Mouse (Mus musculus) hindbrain, postnatal 0 days (tissue): ENCODE data around the gene Cmah. TPM values are rescaled to one million over a fixed set of nuclear protein-coding genes. Genes with fewer than 3 reads are reported as not detected.

Experiments used
- ATAC-seq: fragments of 200-750 bp; cut with Nextera tagmentation; 2 replicates; pipeline ENCODE4 v1.8.0; 2017; ENCODE audit warnings: mild to moderate bottlenecking, moderate TSS enrichment, moderate library complexity
- DNase-seq: peaks from one replicate; pipeline ENCODE4 v3.0.0-alpha.2; 2015; ENCODE audit warnings: low spot score
- H3K27ac ChIP-seq: fragments of 300-500 bp; sonication (generic); 2 replicates; pipeline ENCODE4 v1.5.1; 2014; ENCODE audit warnings: mild to moderate bottlenecking
- H3K27me3 ChIP-seq: fragments of 300-500 bp; sonication (generic); 2 replicates; pipeline ENCODE4 v1.6.1; 2014; ENCODE audit warnings: low read length, mixed read lengths; ENCODE audit not compliant: insufficient read depth
- H3K36me3 ChIP-seq: fragments of 300-500 bp; sonication (generic); 2 replicates; pipeline ENCODE4 v1.6.1; 2014; ENCODE audit warnings: low read length, mixed read lengths; ENCODE audit not compliant: insufficient read depth
- H3K4me1 ChIP-seq: fragments of 300-500 bp; sonication (generic); 2 replicates; pipeline ENCODE4 v1.6.1; 2014; ENCODE audit warnings: antibody characterized with exemption, low read length, mixed read lengths; ENCODE audit not compliant: insufficient read depth
- H3K4me2 ChIP-seq: fragments of 300-500 bp; sonication (generic); 2 replicates; pipeline ENCODE4 v1.6.1; 2014; ENCODE audit warnings: low read depth, mild to moderate bottlenecking, low read length, moderate library complexity, mixed read lengths
- H3K4me3 ChIP-seq: fragments of 300-500 bp; sonication (generic); 2 replicates; pipeline ENCODE4 v1.5.1; 2014; ENCODE audit warnings: low read length
- H3K9ac ChIP-seq: fragments of 300-500 bp; sonication (generic); replicated peaks from 2 replicates; pipeline ENCODE4 v1.6.1; 2014; ENCODE audit warnings: mild to moderate bottlenecking, low read length, moderate library complexity, mixed read lengths
- H3K9me3 ChIP-seq: fragments of 300-500 bp; sonication (generic); 2 replicates; pipeline ENCODE4 v1.6.1; 2016; ENCODE audit warnings: low read length, mixed read lengths
- CTCF ChIP-seq: IDR thresholded peaks from 2 replicates; pipeline ENCODE4 v1.5.1; 2016; ENCODE audit warnings: antibody characterized with exemption, control low read depth, low read depth
- WGBS: fragments of 180-500 bp; shearing (Covaris S2); extraction: QIAGEN DNeasy Blood & Tissue Kit; methylation state at CpG from one replicate; pipeline ENCODE4 v1.1.7; 2014; 5-methylcytosine and 5-hydroxymethylcytosine counted together
- polyA plus RNA-seq: library from polyadenylated mRNA; unstranded; fragments of >200 nt; fragmentation: Nextera tagmentation; extraction: Ambion mirVana; gene quantifications from 2 replicates; pipeline ENCODE4 v1.2.1, GENCODE M21; 2015
- total RNA-seq: library from RNA; depleted of rRNA; stranded (reverse); fragments of >200 nt; gene quantifications from 2 replicates; pipeline ENCODE4 v1.2.3, GENCODE M21; 2014

Cmah gene
- total and polyA plus RNA-seq, 2 experiments from 2014 or later, result under 0.01 to 0.16 TPM

DNA sequence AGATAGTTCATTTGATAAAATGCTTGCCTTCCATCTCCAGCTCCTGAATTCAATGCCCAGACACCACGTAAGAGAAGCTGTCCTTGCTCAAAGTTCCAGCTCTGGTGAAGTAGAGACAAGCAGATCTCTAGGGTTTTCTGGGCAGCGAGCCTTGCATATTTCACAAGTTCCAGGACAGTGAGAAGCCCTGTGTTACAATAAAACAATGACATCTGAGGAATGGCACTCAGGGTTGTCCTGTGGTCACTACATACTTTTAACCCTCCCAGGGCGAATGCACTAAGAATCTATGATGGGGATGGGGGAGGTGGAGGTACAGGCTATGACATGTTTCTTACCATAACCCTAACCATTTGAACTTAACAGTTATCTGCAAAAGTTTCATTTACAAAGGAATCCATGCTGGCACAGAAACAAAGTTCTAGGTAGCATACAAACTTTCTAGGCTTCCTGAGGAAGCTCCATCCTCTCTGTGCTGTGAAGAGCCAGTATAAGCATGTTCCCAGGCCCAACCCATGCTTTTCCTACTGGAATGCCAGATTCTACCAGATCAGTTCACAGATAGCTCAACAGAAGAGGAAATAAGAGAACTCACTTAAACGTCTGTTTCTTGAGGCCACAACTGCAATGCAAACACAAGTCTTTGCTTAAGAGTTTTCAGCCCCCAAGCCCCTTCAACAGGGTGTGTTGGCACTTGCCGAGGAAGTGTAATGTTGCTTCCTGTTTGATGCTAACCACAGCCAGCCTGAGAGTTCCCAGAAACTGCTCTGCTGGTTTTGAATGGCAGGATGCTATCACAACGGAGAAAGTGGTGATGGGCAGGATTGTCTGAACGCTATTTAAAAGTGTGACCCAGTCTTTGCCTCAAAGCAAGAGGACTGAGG, 48.4 kb downstream of the Cmah start:
- TF ChIP-seq CTCF, result no peak
- DNase-seq (no peak), ATAC-seq (no peak)
- H3K36me3 ChIP-seq, result no peaks in the 10 kb centered on the region
- H3K9me3 ChIP-seq, result no peaks in the 10 kb centered on the region
- no peak overlapping the region for H3K27ac ChIP-seq
- no peak overlapping the region for H3K4me3 ChIP-seq
- no peaks in the 10 kb centered on the region for H3K27me3 ChIP-seq
- H3K9ac ChIP-seq, result no peak overlapping the region
- H3K4me1 ChIP-seq, result no peaks in the 10 kb centered on the region
- 78% methylated on average over 7 of the region's 7 CpGs for WGBS
- no peak overlapping the region for H3K4me2 ChIP-seq

DNA sequence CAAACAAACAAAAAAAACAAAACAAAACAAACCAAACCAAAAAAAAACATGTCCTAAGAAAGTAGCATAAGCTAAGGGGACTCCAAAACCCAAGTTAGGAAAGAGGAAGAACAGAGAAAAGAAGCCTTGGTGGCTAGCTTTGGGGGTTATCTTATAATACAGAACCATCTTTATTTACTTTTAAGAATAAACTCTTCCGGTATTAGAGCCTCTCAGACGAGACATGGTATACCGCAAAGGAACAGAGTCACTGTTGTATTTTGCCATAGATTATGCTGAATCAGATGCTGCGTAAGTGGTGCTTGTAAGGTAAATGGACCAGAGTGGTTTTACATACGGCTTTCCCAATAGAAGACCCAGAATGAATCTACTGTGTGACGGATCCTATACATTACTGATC, 53.5 kb downstream of the Cmah start:
- Histone ChIP-seq H3K9ac (no peak overlapping the region), H3K4me2 (no peak overlapping the region), H3K4me3 (no peak overlapping the region), H3K27me3 (no peaks in the 10 kb centered on the region), H3K4me1 (no peaks in the 10 kb centered on the region; the same call in 1 of the 2 replicates), H3K36me3 (no peaks in the 10 kb centered on the region), H3K9me3 (no peaks in the 10 kb centered on the region), H3K27ac (no peak overlapping the region)
- ATAC-seq (no peak), DNase-seq (no peak)
- no peak for TF ChIP-seq CTCF
- WGBS, result 92% methylated on average over 6 of the region's 6 CpGs

DNA sequence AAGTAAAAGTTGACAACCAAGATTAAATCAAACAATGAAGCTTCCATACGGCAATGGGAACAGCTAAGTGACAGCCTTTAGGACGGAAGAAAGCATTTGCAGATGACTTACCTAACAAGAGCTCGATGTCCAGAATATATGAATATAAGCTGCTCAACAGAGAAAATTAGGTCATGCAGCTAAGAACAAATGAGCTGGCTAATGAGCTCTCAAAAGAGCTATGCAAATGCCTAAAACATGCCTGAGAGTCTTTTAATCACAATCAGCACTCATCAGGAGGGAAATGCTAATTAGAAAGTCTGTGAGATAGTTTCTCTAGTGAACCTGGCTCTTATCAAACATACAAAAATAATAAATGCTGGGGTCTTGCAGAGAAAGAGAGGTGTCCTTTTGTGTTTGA, 56.7 kb downstream of the Cmah start:
- H3K36me3 ChIP-seq, result no peaks in the 10 kb centered on the region
- no peak overlapping the region for H3K4me2 ChIP-seq
- H3K27me3 ChIP-seq, result no peaks in the 10 kb centered on the region
- H3K27ac ChIP-seq, result no peak overlapping the region
- H3K4me3 ChIP-seq, result no peak overlapping the region
- H3K4me1 ChIP-seq, result no peaks in the 10 kb centered on the region; the same call in 1 of the 2 replicates
- no peak for TF ChIP-seq CTCF
- no peak overlapping the region for H3K9ac ChIP-seq
- 31% methylated on average over 3 of the region's 3 CpGs for WGBS
- ATAC-seq, result 0 out of 2 replicates have a peak, but pooled peaks have one; percentile 43
- H3K9me3 ChIP-seq, result no peaks in the 10 kb centered on the region
- peak; percentile 48 for DNase-seq

DNA sequence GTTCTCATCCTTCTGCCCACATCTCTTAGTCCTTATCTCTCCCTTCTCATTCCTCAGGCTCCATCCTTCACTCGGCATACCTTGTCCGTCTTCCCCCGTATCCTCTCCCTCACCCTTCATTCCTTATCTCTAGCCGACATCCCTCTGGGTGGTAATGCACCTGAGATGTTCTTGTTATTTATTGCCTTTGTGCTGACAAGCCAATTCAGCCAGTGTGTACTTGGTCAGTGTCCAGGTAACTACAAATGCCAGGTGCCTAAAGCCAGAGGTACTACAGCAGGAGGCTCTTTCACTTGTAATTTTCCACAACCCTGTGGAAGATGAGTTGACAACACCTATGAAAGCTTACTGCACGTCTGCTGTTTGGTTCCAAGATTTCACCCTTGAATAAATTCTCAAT, 64.7 kb downstream of the Cmah start:
- Histone ChIP-seq H3K27ac (no peak overlapping the region), H3K9me3 (no peaks in the 10 kb centered on the region), H3K36me3 (no peaks in the 10 kb centered on the region), H3K4me1 (no peaks in the 10 kb centered on the region), H3K4me3 (no peak overlapping the region), H3K4me2 (no peak overlapping the region), H3K9ac (no peak overlapping the region), H3K27me3 (no peaks in the 10 kb centered on the region)
- TF ChIP-seq CTCF, result no peak
- WGBS, result 89% methylated on average over 5 of the region's 5 CpGs
- no peak for ATAC-seq
- no peak for DNase-seq

DNA sequence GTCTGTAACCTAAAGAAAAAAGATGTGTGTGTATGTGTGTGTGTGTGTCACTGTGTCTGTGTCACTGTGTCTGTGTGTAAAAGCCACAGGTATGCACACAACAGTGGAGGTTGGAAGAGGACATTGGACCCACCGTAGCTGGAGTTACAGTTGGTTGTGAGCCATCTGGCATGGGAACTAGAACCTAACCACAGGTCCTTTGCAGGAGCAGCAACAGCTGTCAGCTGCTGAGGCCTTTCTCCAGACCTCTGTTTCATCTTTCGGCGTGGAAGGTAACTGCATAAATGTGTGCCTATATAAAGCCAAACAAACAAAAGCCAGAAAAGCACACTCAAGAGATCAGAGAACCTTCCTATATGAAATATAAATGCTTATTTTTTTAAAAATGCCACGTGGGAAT, 65.5 kb downstream of the Cmah start:
- no peaks in the 10 kb centered on the region for H3K4me1 ChIP-seq
- no peak overlapping the region for H3K27ac ChIP-seq
- ATAC-seq (no peak), DNase-seq (no peak)
- 60% methylated on average over 4 of the region's 4 CpGs for WGBS
- H3K4me3 ChIP-seq, result no peak overlapping the region
- no peaks in the 10 kb centered on the region for H3K27me3 ChIP-seq
- TF ChIP-seq CTCF, result no peak
- no peaks in the 10 kb centered on the region for H3K9me3 ChIP-seq
- H3K4me2 ChIP-seq, result no peak overlapping the region
- H3K9ac ChIP-seq, result no peak overlapping the region
- no peaks in the 10 kb centered on the region for H3K36me3 ChIP-seq

DNA sequence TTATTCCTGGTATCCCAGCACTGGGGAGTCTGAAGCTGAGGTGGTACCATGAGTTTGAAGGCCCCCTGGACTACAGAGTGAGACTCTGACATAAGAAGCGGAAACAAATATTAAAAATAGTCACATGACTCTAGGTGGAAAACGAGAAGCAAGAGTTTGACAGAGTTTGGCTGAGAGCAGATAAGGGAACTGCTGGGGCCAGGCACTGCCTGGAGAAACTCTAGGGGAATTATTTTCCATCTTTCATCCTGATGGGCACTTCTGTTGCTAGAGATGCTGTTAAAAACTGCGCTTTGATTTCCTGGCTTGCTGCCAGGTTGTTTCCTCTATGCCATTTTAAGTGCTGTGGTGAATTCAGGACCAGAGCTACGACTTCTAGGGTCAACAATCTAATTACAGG, 65.9 kb downstream of the Cmah start:
- Histone ChIP-seq H3K4me1 (no peaks in the 10 kb centered on the region), H3K4me3 (no peak overlapping the region), H3K9me3 (no peaks in the 10 kb centered on the region), H3K27ac (no peak overlapping the region), H3K4me2 (no peak overlapping the region), H3K36me3 (no peaks in the 10 kb centered on the region), H3K27me3 (no peaks in the 10 kb centered on the region), H3K9ac (no peak overlapping the region)
- ATAC-seq (no peak), DNase-seq (peak; percentile 30)
- TF ChIP-seq CTCF, result no peak
- WGBS, result 32% methylated on average over 4 of the region's 4 CpGs

DNA sequence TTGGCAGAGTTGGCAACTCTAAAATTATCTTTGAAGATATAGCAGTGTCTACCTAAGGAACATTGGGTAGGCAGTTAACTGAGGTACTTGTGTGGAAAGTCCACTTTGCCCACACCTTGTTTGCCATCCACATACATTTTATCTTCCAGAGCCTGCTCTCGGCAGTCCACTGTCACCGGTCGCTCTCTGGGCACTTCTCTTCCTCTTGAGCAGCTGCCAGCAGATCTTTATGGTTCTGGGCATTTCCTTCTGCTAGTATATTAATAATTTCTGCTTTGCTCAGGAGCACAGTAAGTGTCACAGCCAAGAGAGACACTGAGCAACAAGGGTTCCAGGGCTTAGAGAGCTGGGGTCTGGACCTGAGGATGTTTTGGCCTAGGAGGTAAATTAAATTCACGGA, 68.6 kb downstream of the Cmah start:
- 84% methylated on average over 4 of the region's 4 CpGs for WGBS
- H3K4me1 ChIP-seq, result no peaks in the 10 kb centered on the region
- H3K36me3 ChIP-seq, result no peaks in the 10 kb centered on the region
- no peak overlapping the region for H3K4me2 ChIP-seq
- ATAC-seq, result no peak
- no peak overlapping the region for H3K27ac ChIP-seq
- no peak overlapping the region for H3K4me3 ChIP-seq
- H3K9ac ChIP-seq, result no peak overlapping the region
- no peaks in the 10 kb centered on the region for H3K27me3 ChIP-seq
- no peak for TF ChIP-seq CTCF
- H3K9me3 ChIP-seq, result no peaks in the 10 kb centered on the region
- no peak for DNase-seq
